Mouse (Mus musculus) small intestine, adult 2 months (tissue): ENCODE results near the gene Gfral.

Source experiments
- CTCF ChIP-seq: fragments of 200-500 bp; IDR thresholded peaks from 2 replicates; pipeline ENCODE4 v1.5.1; 2012; ENCODE audit warnings: low read depth, mild to moderate bottlenecking, control low read depth, inconsistent platforms, low read length, moderate library complexity, mixed read lengths; ENCODE audit not compliant: insufficient replicate concordance, insufficient read length; ENCODE audit errors: extremely low read depth
- POLR2A ChIP-seq: fragments of 200-500 bp; IDR thresholded peaks from 2 replicates; pipeline ENCODE4 v1.6.1; 2012; ENCODE audit warnings: low read depth, mild to moderate bottlenecking, control low read depth, inconsistent platforms, low read length, moderate library complexity

- TF ChIP-seq POLR2A: no peak
- TF ChIP-seq CTCF: no peak
Measured at GRCm38 (mm10) chr9:76235945-76236503, 22.6 kb upstream of the Gfral start.
